Mouse (Mus musculus) Patski (cell line): ENCODE results near the gene Cct4. TPM values are rescaled to one million over a fixed set of nuclear protein-coding genes. Genes with fewer than 3 reads are reported as not detected.

Experiments
- ATAC-seq: fragments of 100-300 bp; one replicate; pipeline ENCODE4 v1.8.0; 2021
- CTCF ChIA-PET: fragments of 350-600 bp; sonication (Branson Sonifier 250); formaldehyde crosslinking; loops from one replicate; lab custom pipeline; 2022; ENCODE audit warnings: inconsistent platforms; lab: Charles Lee
- POLR2A ChIA-PET: fragments of 350-600 bp; sonication (Branson Sonifier 250); formaldehyde crosslinking; loops from one replicate; lab custom pipeline; 2022; ENCODE audit warnings: antibody characterized with exemption, inconsistent platforms; lab: Charles Lee
- DNase-seq: peaks from one replicate; pipeline ENCODE4 v3.0.0-alpha.2; 2011; ENCODE audit warnings: low read depth, low spot score
- H3K27me3 ChIP-seq: fragments of 371-371 bp; one replicate; pipeline ENCODE4 v1.5.1; 2021
- CTCF ChIP-seq: fragments of 100-300 bp; IDR thresholded peaks from one replicate; pipeline ENCODE4 v1.5.1; 2021
- in situ Hi-C: fragments of 300-500 bp; cut with MboI; formaldehyde crosslinking; loops from 3 replicates; pipeline ENCODE4 v1.11.1; 2018; ENCODE audit warnings: low pct_unique_long_range_greater_than_20kb, mixed read lengths
- polyA plus RNA-seq: library from polyadenylated mRNA; unstranded; gene quantifications from one replicate; pipeline ENCODE4 v1.2.3, GENCODE M21; 2021

Gene Cct4
- polyA plus RNA-seq, result 260 TPM

GRCm38 (mm10) chr11:22990393-22991126 is at the start of gene Cct4:
TSS of gene Cct4 (plus strand) at chr11:22990519.
- POLR2A ChIA-PET, result interaction anchor here (0.6 to 1.7 kb wide), 7 partner anchors 8 to 556 kb away, joined by 3 to 4 read pairs (median 4); partner anchors contain the start of gene Commd1
- no peak for DNase-seq
- in situ Hi-C loops, result loop anchor here (25.0 kb wide), 2 partner anchors 572 to 772 kb away; partner anchors contain the start of gene Rel

GRCm38 (mm10) chr11:22949101-22949500 is 41.2 kb upstream of the Cct4 start:
- in situ Hi-C loops, result no loop called here
- ChIA-PET CTCF (interaction anchor here (1.5 kb wide), 1 partner anchor 328 kb away, joined by 4 read pairs; no protein-coding TSS in a partner anchor), POLR2A (no interaction called here)
- TF ChIP-seq CTCF, result no peak
- no peaks in the 10 kb centered on the region for H3K27me3 ChIP-seq
- ATAC-seq (no peak), DNase-seq (no peak)

More at GRCm38 (mm10) chr11:22990393-22991126, at the start of gene Cct4:
- CTCF ChIA-PET, result interaction anchor here (0.8 to 1.5 kb wide), 4 partner anchors 8 to 281 kb away, joined by 3 to 5 read pairs (median 4); partner anchors contain the start of genes Commd1 and Fam161a
- no peaks in the 10 kb centered on the region for H3K27me3 ChIP-seq
- TF ChIP-seq CTCF, result no peak
- ATAC-seq, result peak; percentile 95

- H3K27me3 ChIP-seq, result no peaks in the 10 kb centered on the region
- TF ChIP-seq CTCF, result no peak
- DNase-seq (no peak), ATAC-seq (no peak)
- ChIA-PET CTCF (interaction anchor here (0.8 kb wide), 1 partner anchor 318 kb away, joined by 3 read pairs; no protein-coding TSS in a partner anchor), POLR2A (no interaction called here)
- in situ Hi-C loops, result loop anchor here (5.0 kb wide), 1 partner anchor 78 kb away; no protein-coding TSS in a partner anchor
Measured at GRCm38 (mm10) chr11:22950131-22950530, 40.2 kb upstream of the Cct4 start.

- TF ChIP-seq CTCF, result no peak
- CTCF ChIA-PET, result no interaction called here
- DNase-seq (no peak), ATAC-seq (no peak)
- in situ Hi-C loops, result loop anchor here (5.0 kb wide), 1 partner anchor 80 kb away; no protein-coding TSS in a partner anchor
- no peaks in the 10 kb centered on the region for H3K27me3 ChIP-seq
- POLR2A ChIA-PET, result no interaction called here
Measured at GRCm38 (mm10) chr11:22952668-22953067, 37.7 kb upstream of the Cct4 start.

- no peak for ATAC-seq
- DNase-seq, result no peak
- CTCF ChIA-PET, result interaction anchor here (0.6 to 6.1 kb wide), 22 partner anchors 8 to 505 kb away, joined by 3 to 52 read pairs (median 4); partner anchors contain the start of genes Commd1 and Gm28048
- no peaks in the 10 kb centered on the region for H3K27me3 ChIP-seq
- POLR2A ChIA-PET, result no interaction called here
- TF ChIP-seq CTCF, result no peak
- in situ Hi-C loops, result no loop called here
Measured at GRCm38 (mm10) chr11:22956346-22956745, 34.0 kb upstream of the Cct4 start.

- H3K27me3 ChIP-seq, result no peaks in the 10 kb centered on the region
- ChIA-PET POLR2A (interaction anchor here (0.6 kb wide), 1 partner anchor 112 kb away, joined by 3 read pairs; no protein-coding TSS in a partner anchor), CTCF (interaction anchor here (0.6 to 6.1 kb wide), 25 partner anchors 8 to 505 kb away, joined by 3 to 52 read pairs (median 4); partner anchors contain the start of genes Commd1 and Gm28048)
- in situ Hi-C loops, result no loop called here
- peak; percentile 88 for TF ChIP-seq CTCF
- DNase-seq (no peak), ATAC-seq (peak; percentile 94)
Measured at GRCm38 (mm10) chr11:22956830-22957229, 33.5 kb upstream of the Cct4 start.

GRCm38 (mm10) chr11:22957791-22958374 is 32.4 kb upstream of the Cct4 start:
- ChIA-PET CTCF (interaction anchor here (0.6 to 6.1 kb wide), 7 partner anchors 111 to 332 kb away, joined by 3 to 52 read pairs (median 4); no protein-coding TSS in a partner anchor), POLR2A (interaction anchor here (0.6 to 0.8 kb wide), 2 partner anchors 98 to 113 kb away, joined by 3 to 6 read pairs; no protein-coding TSS in a partner anchor)
- ATAC-seq (no peak), DNase-seq (no peak)
- in situ Hi-C loops, result no loop called here
- TF ChIP-seq CTCF, result peak; percentile 67
- no peaks in the 10 kb centered on the region for H3K27me3 ChIP-seq

- ATAC-seq (no peak), DNase-seq (no peak)
- ChIA-PET CTCF (interaction anchor here (0.8 kb wide), 1 partner anchor 269 kb away, joined by 3 read pairs; no protein-coding TSS in a partner anchor), POLR2A (no interaction called here)
- in situ Hi-C loops, result loop anchor here (10.0 kb wide), 2 partner anchors 267 to 737 kb away; no protein-coding TSS in a partner anchor
- no peak for TF ChIP-seq CTCF
- no peaks in the 10 kb centered on the region for H3K27me3 ChIP-seq
Measured at GRCm38 (mm10) chr11:22962101-22962500, 28.2 kb upstream of the Cct4 start.

GRCm38 (mm10) chr11:22964401-22964800 is 25.9 kb upstream of the Cct4 start:
- ChIA-PET CTCF (interaction anchor here (1.1 to 1.3 kb wide), 3 partner anchors 23 to 333 kb away, joined by 3 to 5 read pairs (median 3); no protein-coding TSS in a partner anchor), POLR2A (no interaction called here)
- TF ChIP-seq CTCF, result no peak
- no peak for ATAC-seq
- no peaks in the 10 kb centered on the region for H3K27me3 ChIP-seq
- DNase-seq, result no peak
- in situ Hi-C loops, result loop anchor here (10.0 kb wide), 2 partner anchors 270 to 740 kb away; no protein-coding TSS in a partner anchor

GRCm38 (mm10) chr11:22965503-22965902 is 24.8 kb upstream of the Cct4 start:
- CTCF ChIA-PET, result interaction anchor here (0.8 to 1.3 kb wide), 8 partner anchors 9 to 347 kb away, joined by 3 to 5 read pairs (median 3); no protein-coding TSS in a partner anchor
- ATAC-seq (peak; percentile 94), DNase-seq (no peak)

More at GRCm38 (mm10) chr11:22965503-22965902, 24.8 kb upstream of the Cct4 start:
- H3K27me3 ChIP-seq, result no peaks in the 10 kb centered on the region
- in situ Hi-C loops, result loop anchor here (5.0 to 10.0 kb wide), 3 partner anchors 271 to 741 kb away; no protein-coding TSS in a partner anchor
- TF ChIP-seq CTCF, result peak; percentile 67
- POLR2A ChIA-PET, result no interaction called here
